Mouse (Mus musculus): Measurements from ENCODE around the gene Thap7.
A peak's percentile ranks its signal among the peaks of the same experiment; 100 is the strongest.
"Not testable (repeated sequence)": the region's sequence is repeated elsewhere in the genome, so short reads cannot be mapped to it uniquely, and the experiment has no call there.

Gene Thap7

GRCm38 (mm10) chr16:17530640-17531288 lies at the start of gene Thap7:
TSS of gene Thap7 (minus strand) at chr16:17531136.
- DNase-seq (ENCODE audit: low spot score in 2 of 2): peak; percentile 93 to 94

DNA sequence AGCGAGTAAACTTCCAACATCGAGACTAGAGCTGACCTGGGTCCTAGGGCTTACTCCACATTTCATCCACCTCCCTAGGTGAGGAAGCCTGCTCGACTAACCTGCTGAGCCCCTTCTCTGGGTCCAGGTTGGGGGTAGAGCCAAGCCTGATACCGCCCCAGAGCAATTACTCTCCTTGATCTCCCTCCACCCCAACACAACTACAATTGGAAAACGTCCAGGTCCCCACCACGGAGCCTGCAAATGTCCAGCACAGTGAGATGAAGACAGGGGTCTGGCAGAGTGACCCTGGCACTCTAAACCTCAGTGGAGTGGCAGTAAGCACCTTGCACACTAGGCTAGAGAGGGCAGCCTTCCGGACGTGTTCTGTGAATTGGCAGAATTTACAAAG lies 45.9 kb upstream of the Thap7 start:
- no peak for DNase-seq (ENCODE audit: low spot score in 2 of 2)

GRCm38 (mm10) chr16:17575870-17576824 lies 45.2 kb upstream of the Thap7 start:
- DNase-seq (ENCODE audit: low spot score in 2 of 2): peak; percentile 80 to 81

DNA sequence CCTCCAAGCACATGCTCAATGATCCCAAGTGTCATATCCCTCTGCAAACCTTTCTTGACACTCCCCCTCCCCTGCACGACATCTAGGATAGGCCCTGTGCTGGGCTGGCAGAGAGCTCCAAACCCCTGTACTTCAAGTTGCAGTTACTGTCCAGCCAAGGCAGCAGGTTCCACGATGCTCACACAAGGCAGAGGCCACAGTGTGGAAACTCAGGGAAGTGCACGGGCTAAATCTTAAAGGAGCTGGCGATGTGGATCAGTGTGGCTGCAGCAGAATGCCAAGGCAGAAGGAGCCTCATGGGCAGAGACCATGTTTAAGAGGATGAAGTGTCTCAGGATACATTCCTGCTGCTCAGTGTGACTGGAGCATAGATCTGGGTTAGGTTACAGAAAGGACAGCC lies 35.2 kb upstream of the Thap7 start:
- DNase-seq (ENCODE audit: low spot score in 2 of 2): no peak

- DNase-seq (ENCODE audit: low spot score in 2 of 2): no peak
These were observed 33.8 kb upstream of the Thap7 start for GRCm38 (mm10) chr16:17564771-17565170.

GRCm38 (mm10) chr16:17564221-17564620 lies 33.3 kb upstream of the Thap7 start:
- DNase-seq (ENCODE audit: low spot score in 2 of 2): no peak

DNA sequence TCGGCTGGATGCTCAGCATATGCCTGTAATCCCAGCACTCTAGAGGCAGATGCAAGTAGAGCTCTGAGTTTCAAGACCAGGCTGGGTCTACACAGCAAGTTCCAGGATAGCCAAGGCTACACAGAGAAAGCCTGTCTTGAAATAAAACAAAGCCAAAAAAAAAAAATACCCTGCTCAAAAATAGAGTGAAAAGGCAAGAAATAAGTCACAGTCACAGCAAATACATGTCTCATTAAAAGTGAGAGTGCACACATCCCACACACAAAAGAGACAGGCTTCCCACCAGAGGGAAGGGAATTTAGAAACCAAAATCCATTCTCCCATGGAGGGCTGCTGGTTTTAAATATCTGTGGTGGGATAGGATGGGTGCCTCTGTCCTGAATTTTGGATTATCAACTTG lies 32.6 kb upstream of the Thap7 start:
- no peak for DNase-seq (ENCODE audit: low spot score in 2 of 2)

GRCm38 (mm10) chr16:17561751-17562208 lies 30.8 kb upstream of the Thap7 start, which contains the start of gene P2rx6:
TSS of gene P2rx6 (plus strand) at chr16:17561885.
- no peak for DNase-seq (ENCODE audit: low spot score in 2 of 2)

DNA sequence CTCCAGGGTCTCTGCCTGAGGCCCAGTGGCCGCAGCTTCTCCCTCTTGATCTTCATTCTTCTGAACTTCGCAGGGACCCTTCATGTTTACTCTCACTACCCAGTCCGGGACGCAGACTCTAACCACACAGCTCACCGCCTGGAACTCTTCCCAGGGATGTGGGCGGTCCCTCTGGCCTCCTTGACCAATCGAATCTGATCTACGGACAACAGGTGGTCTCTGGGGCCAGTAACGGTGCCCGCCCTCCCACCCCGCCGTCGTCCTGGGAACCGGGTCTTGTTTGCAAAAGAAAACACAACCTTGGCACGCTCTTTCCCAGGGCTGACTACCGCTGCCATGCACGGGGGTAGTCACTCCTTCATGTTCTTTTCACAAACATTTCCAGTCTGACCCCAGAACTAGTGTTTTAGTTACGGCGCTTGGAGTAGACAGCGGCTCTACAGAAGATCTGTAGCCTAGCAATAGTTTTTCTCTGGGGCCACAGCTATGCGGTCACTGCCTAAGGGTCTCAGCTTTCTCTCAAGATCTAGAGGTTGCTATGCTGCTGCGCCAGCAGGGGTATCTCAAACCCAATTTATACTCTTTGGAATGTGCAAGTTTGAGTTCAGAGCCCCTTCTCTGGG lies 30.3 kb upstream of the Thap7 start, which contains the start of gene Lrrc74b:
Gene Lrrc74b (minus strand): TSS at position 120 of the 623 bp plus-strand sequence.
- DNase-seq (ENCODE audit: low spot score in 2 of 2): no peak

GRCm38 (mm10) chr16:17559396-17560027 lies 28.6 kb upstream of the Thap7 start:
- DNase-seq (ENCODE audit: low spot score in 2 of 2): no peak

GRCm38 (mm10) chr16:17558811-17559210 lies 27.9 kb upstream of the Thap7 start:
- DNase-seq (ENCODE audit: low spot score in 2 of 2): no peak

- peak in 1 of 2 experiments; percentile 54 for DNase-seq (ENCODE audit: low spot score in 2 of 2)
These were observed 27.1 kb upstream of the Thap7 start for GRCm38 (mm10) chr16:17557947-17558480.

DNA sequence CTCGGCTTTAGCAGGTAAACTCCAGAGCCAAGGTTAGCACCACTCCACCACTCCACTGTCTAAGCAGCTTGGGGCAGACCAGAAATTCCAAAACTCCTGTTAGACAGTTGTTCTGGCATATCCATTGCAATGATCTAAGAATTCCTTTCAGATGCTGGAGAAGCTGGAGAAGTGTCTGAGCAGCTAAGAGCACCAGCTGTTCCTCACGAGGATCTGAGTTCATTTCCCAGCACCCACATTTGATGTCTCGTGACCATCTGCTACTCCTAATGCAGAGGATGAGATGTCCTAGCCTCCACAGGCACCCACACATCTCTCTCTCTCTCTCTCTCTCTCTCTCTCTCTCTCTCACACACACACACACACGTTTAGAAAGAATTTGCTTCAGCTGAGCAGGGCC lies 26.0 kb upstream of the Thap7 start:
- no peak for DNase-seq (ENCODE audit: low spot score in 2 of 2)

DNA sequence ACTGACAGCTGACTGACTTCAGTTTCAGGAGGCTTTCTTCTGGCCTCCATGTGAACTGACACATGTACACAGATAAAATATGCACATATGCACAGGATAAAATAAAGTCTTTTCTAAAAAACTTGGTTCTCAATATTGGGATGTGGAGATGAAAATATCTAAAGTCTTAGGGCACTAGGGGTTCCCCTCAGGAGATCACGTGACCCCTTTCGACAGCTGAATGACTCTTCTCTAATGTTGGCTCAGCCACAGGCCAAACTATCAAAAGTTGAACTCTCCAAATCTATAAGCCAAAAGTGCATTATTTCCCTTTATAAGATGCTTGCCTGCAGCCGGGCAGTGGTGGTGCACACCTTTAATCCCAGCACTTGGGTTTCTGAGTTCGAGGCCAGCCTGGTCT lies 25.2 kb upstream of the Thap7 start:
- DNase-seq (ENCODE audit: low spot score in 2 of 2): no peak

- DNase-seq (ENCODE audit: low spot score in 2 of 2): not testable (repeated sequence)
These were observed 23.8 kb upstream of the Thap7 start for GRCm38 (mm10) chr16:17554702-17555101.

DNA sequence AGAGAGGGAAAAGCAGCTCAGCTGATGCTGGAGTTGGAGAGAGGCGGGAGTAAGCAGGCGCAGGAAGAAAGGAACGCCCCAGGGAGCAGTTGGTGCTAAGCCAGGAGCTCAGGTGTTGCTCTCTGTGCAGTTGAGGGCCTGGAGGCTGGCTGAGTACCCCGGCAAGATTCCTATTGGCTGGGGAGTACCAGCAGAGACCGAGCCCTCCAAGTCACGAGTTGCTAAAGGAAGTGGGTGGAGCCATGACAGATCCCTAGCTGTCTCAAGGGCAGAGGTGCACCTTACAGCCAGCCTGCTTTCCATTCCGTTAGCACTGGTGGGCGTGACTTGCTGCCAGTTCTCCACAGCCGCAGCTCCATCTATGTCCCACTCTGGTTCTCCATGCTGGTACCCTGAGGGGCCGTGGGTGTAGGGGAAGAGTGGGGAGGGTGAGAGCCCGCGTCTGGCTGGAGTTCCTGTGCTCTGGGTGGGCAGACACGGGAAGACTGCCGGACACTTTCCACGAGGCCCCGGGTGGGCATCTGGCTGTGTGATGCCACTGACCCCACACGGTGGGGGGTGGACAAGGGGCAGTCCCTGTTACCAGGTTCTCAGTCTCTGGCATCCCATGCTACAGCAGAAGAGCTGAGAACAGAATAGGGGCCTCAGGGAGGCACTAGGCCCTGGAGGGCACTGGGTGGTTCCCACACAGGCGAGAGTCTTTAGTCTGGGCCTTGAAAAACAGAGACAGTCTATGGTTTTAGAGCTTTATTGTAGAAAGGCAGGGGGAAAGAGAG lies 23.2 kb upstream of the Thap7 start:
- DNase-seq (ENCODE audit: low spot score in 2 of 2): no peak

DNA sequence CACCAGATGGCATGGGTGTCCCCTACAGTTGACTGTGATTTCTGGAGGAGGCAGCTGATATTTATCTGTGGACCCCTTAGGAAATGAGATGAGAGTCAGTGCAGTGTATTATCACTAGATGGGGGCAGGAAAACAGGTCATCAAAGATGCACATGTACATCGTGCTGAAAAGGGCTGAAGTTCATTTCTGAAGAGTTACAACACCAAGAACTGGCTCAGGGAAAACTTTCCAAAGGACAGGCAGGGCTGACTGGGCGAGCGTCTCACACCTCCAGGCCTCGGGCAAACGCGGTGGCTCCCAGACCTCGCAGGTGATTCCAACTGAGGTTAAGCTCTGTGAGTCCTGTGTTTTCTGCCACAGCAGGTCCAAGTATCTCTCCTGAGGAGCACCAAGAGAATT lies 21.9 kb upstream of the Thap7 start:
- DNase-seq (ENCODE audit: low spot score in 2 of 2): no peak

GRCm38 (mm10) chr16:17542632-17543031 lies 11.7 kb upstream of the Thap7 start:
- no peak for DNase-seq (ENCODE audit: low spot score in 2 of 2)

DNA sequence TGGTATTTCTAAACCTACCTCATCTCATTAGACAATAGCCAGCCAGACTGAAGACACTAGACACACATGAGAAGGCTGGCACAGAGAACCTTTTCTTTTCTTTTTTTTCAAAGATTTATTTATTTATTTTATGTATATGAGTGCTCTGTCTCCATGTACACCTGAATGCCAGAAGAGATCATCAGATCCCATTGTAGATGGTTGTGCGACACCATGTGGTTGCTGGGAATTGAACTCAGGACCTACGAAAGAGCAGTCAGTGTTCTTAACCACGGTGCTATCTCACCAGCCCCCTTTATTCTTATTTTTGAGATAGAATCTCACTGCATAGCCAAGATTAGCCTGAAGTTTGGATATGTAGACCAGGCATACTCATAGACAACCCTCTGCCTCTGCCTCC lies 5.6 kb upstream of the Thap7 start:
- DNase-seq (ENCODE audit: low spot score in 2 of 2): no peak

DNA sequence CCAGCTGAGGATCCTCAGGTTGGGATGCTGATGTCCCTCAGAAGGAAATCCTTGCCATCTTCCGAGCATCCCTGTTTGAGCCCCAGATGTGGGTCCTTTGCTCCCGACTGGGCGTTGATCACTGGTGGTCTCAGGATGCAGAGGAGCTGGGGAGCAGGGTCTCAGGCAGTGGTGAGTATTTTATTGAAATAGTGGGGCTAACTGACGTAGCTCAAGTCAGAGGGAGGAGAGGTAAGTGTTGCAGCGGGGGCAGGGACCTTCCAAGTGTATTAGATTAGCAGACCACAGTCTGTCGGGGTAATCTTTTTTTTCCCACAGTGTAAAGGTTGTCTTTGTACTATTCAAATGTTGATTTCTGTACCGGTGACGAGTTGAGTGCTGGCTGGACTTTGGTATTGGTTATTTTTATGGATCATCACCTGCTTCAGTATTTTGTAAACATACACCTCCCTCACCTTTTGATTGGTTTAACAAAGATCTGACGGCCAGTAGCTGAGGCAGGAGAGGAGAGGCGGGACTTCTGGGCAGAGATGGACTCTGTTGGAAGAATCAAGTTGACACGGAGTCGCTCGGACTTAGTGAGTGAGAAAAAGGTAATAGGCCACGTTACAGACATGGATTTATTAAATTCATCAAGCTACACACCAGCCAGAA lies 1.9 kb upstream of the Thap7 start:
- no peak for DNase-seq (ENCODE audit: low spot score in 2 of 2)

Data from right cerebral cortex, postnatal 36 days (tissue).